Mouse (Mus musculus) stomach, embryonic 16.5 days (tissue): ENCODE measurements around the gene Edn1. TPM values are rescaled to one million over a fixed set of nuclear protein-coding genes. Genes with fewer than 3 reads are reported as not detected.

Source experiments
- ATAC-seq: fragments of 200-750 bp; cut with Nextera tagmentation; 2 replicates; pipeline ENCODE4 v1.8.0; 2017; ENCODE audit warnings: moderate number of reproducible peaks, moderate TSS enrichment; ENCODE audit not compliant: insufficient read depth, low FRiP score
- H3K27ac ChIP-seq: fragments of 300-500 bp; sonication (generic); 2 replicates; pipeline ENCODE4 v1.5.1; 2014; ENCODE audit warnings: low read length
- H3K27me3 ChIP-seq: fragments of 300-500 bp; sonication (generic); 2 replicates; pipeline ENCODE4 v1.6.1; 2014; ENCODE audit warnings: low read length, control low read depth, mixed read lengths; ENCODE audit not compliant: control insufficient read depth, insufficient read depth
- H3K36me3 ChIP-seq: fragments of 300-500 bp; sonication (generic); 2 replicates; pipeline ENCODE4 v1.6.1; 2014; ENCODE audit warnings: low read length; ENCODE audit not compliant: control insufficient read depth, insufficient read depth
- H3K4me1 ChIP-seq: fragments of 300-500 bp; sonication (generic); 2 replicates; pipeline ENCODE4 v1.6.1; 2014; ENCODE audit warnings: low read length, control low read depth, mixed read lengths; ENCODE audit not compliant: control insufficient read depth, insufficient read depth
- H3K4me2 ChIP-seq: fragments of 300-500 bp; sonication (generic); 2 replicates; pipeline ENCODE4 v1.6.1; 2014; ENCODE audit warnings: low read depth, low read length, mixed read lengths
- H3K4me3 ChIP-seq: fragments of 300-500 bp; sonication (generic); replicated peaks from 2 replicates; pipeline ENCODE4 v1.5.1; 2014; ENCODE audit warnings: mild to moderate bottlenecking, low read length
- H3K9ac ChIP-seq: fragments of 300-500 bp; sonication (generic); 2 replicates; pipeline ENCODE4 v1.6.1; 2014; ENCODE audit warnings: low read length
- H3K9me3 ChIP-seq: fragments of 300-500 bp; sonication (generic); replicated peaks from 2 replicates; pipeline ENCODE4 v1.6.1; 2016; ENCODE audit warnings: low read length, control low read depth; ENCODE audit not compliant: control insufficient read depth
- WGBS: fragments of 180-500 bp; shearing (Covaris S2); extraction: QIAGEN DNeasy Blood & Tissue Kit; methylation state at CpG from one replicate; pipeline ENCODE4 v1.1.7; 2014; 5-methylcytosine and 5-hydroxymethylcytosine counted together
- polyA plus RNA-seq: library from polyadenylated mRNA; unstranded; fragments of >200 nt; fragmentation: Nextera tagmentation; extraction: Ambion mirVana; gene quantifications from 2 replicates; pipeline ENCODE4 v1.2.1, GENCODE M21; 2015

The Edn1 gene
- polyA plus RNA-seq = 4.6 and 6.6 TPM in 2 replicates

DNA sequence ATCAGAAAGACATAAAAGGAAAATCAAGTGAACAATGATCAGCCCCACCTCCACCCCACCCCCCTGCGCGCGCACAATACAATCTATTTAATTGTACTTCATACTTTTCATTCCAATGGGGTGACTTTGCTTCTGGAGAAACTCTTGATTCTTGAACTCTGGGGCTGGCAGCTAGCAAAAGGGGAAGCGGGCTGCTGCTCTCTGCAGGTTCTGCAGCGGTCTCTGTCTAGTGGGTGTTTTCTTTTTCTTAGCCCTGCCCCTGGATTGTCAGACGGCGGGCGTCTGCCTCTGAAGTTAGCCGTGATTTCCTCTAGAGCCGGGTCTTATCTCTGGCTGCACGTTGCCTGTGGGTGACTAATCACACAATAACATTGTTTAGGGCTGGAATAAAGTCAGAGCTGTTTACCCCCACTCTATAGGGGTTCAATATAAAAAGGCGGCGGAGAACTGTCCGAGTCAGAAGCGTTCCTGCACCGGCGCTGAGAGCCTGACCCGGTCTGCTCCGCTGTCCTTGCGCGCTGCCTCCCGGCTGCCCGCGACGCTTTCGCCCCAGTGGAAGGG, at the start of gene Edn1:
Edn1 (plus strand) TSS at position 316 of the 561 bp plus-strand sequence.
- peak within 1 kb of the TSS; percentile 62 for H3K9ac ChIP-seq
- peak within 1 kb of the TSS; percentile 82 for H3K4me2 ChIP-seq
- WGBS = under 1% methylated on average over 26 of the region's 26 CpGs
- H3K4me3 ChIP-seq = peak within 1 kb of the TSS; percentile 53
- H3K9me3 ChIP-seq = no peaks in the 10 kb centered on the region
- H3K27me3 ChIP-seq = no peaks in the 10 kb centered on the region
- peaks cover 6% of the 10 kb centered on the region for H3K4me1 ChIP-seq
- H3K27ac ChIP-seq = peak within 1 kb of the TSS; percentile 56
- no peaks in the 10 kb centered on the region for H3K36me3 ChIP-seq
- ATAC-seq = peak; percentile 45; the same call in 1 of the 2 replicates

DNA sequence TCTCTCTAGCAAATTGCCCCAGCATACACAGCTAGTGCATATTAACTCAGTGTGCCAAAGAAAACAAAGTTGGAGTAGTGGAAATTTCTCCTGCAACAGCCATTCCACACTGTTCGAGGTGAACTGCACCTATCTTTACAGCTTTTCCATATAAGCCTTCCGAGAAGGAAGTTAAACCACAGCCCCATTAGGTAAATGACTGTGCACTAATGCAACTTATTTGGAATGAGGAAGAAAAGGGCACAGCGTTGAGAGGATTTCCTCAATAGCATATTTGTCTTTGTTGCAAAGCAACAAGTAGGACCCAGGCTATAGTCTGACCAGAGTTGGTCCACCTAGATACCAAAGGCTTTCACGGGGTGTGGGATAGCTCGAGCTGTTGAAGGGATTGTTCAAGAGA, 47.5 kb upstream of the Edn1 start:
- WGBS = 71% methylated on average over 5 of the region's 5 CpGs
- no peaks in the 10 kb centered on the region for H3K4me1 ChIP-seq
- no peaks in the 10 kb centered on the region for H3K9me3 ChIP-seq
- H3K4me3 ChIP-seq = no peak overlapping the region
- H3K36me3 ChIP-seq = no peaks in the 10 kb centered on the region
- no peak overlapping the region for H3K27ac ChIP-seq
- H3K9ac ChIP-seq = no peak overlapping the region
- no peak overlapping the region for H3K4me2 ChIP-seq
- ATAC-seq = no peak
- H3K27me3 ChIP-seq = no peaks in the 10 kb centered on the region

GRCm38 (mm10) chr13:42255105-42255504, 46.2 kb upstream of the Edn1 start:
- Histone ChIP-seq H3K9me3 (no peaks in the 10 kb centered on the region), H3K4me2 (no peak overlapping the region), H3K27ac (no peak overlapping the region), H3K27me3 (no peaks in the 10 kb centered on the region), H3K9ac (no peak overlapping the region), H3K4me1 (no peaks in the 10 kb centered on the region), H3K36me3 (no peaks in the 10 kb centered on the region), H3K4me3 (no peak overlapping the region)
- ATAC-seq = no peak
- 62% methylated on average over 1 of the region's 1 CpGs for WGBS

GRCm38 (mm10) chr13:42258422-42258821, 42.9 kb upstream of the Edn1 start:
- Histone ChIP-seq H3K9me3 (no peaks in the 10 kb centered on the region), H3K36me3 (no peaks in the 10 kb centered on the region), H3K27ac (no peak overlapping the region)

DNA sequence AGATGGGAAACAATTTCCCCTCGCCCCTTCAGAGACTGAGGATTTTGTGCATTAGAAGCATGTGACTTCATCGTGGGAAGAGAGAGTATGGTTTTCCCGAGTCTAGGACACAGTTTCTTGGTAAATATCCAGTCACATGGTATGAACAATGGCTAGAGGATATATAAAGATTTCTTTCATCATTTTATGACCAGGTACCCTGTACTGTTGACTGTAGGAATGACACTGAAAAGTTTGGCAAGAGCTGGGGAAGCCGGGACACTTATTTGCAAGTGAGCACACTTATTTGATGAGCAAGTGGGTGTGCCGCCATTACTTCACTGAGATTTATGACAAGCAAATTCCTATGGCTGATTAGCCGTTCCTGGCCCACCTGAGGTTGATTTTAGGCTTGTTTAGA, 40.6 kb upstream of the Edn1 start:
- no peaks in the 10 kb centered on the region for H3K36me3 ChIP-seq
- WGBS = 73% methylated on average over 6 of the region's 6 CpGs
- no peaks in the 10 kb centered on the region for H3K9me3 ChIP-seq
- ATAC-seq = no peak
- no peak overlapping the region for H3K4me2 ChIP-seq
- H3K27ac ChIP-seq = no peak overlapping the region
- no peak overlapping the region for H3K9ac ChIP-seq
- no peaks in the 10 kb centered on the region for H3K4me1 ChIP-seq
- no peaks in the 10 kb centered on the region for H3K27me3 ChIP-seq
- no peak overlapping the region for H3K4me3 ChIP-seq

More at GRCm38 (mm10) chr13:42258422-42258821, 42.9 kb upstream of the Edn1 start:
- 85% methylated on average over 5 of the region's 5 CpGs for WGBS
- no peak overlapping the region for H3K4me2 ChIP-seq
- no peaks in the 10 kb centered on the region for H3K4me1 ChIP-seq
- no peak overlapping the region for H3K9ac ChIP-seq
- ATAC-seq = no peak
- no peaks in the 10 kb centered on the region for H3K27me3 ChIP-seq
- H3K4me3 ChIP-seq = no peak overlapping the region

DNA sequence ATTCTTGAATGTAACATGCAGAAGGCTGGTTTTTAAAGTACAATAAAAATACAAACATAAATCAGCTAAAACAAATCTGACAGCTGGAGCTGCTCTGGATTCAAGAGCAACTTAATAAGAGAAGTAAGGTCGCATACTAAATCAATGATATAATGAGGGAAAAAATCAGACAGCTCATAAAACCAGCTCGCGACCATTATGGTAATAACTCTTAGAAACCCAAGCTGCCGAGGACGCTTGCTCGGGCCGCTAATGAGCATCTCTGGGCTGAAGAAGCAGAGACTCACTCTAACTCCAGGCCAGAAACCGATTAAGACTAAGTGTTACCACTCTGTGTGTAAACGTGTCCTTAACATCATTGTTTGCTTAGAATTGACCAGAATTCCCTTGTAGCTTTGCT, 31.2 kb upstream of the Edn1 start:
- ATAC-seq = no peak
- Histone ChIP-seq H3K27me3 (no peaks in the 10 kb centered on the region), H3K4me3 (no peak overlapping the region), H3K9ac (no peak overlapping the region), H3K4me2 (no peak overlapping the region), H3K4me1 (no peaks in the 10 kb centered on the region), H3K27ac (no peak overlapping the region), H3K9me3 (no peaks in the 10 kb centered on the region), H3K36me3 (no peaks in the 10 kb centered on the region)
- 68% methylated on average over 9 of the region's 9 CpGs for WGBS

- Histone ChIP-seq H3K4me2 (no peak overlapping the region), H3K36me3 (no peaks in the 10 kb centered on the region), H3K27ac (no peak overlapping the region), H3K9me3 (no peaks in the 10 kb centered on the region), H3K4me1 (no peaks in the 10 kb centered on the region), H3K9ac (no peak overlapping the region), H3K27me3 (no peaks in the 10 kb centered on the region), H3K4me3 (no peak overlapping the region)
- WGBS = 66% methylated on average over 9 of the region's 9 CpGs
- ATAC-seq = no peak
Measured at GRCm38 (mm10) chr13:42276774-42277454, 24.4 kb upstream of the Edn1 start.

DNA sequence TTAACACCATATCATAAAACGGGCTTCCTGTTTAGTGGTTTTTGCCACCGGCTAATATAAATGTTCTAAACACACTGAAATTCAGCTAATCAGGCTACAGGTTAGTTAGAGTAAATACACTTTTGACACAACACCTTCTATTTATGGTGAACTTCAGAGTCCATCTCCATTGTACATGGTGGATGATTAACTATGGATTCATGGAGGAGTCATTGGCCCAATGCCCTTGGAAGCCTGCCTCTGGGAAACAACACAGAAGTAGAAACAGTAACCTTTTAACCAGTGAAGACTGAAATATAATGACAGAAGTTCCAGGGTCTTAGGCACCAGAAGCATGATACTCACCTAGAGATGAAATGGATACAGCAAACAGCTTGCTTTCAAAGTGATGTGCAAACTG, 23.5 kb upstream of the Edn1 start:
- Histone ChIP-seq H3K36me3 (no peaks in the 10 kb centered on the region), H3K27me3 (no peaks in the 10 kb centered on the region), H3K4me2 (no peak overlapping the region), H3K9ac (no peak overlapping the region), H3K9me3 (no peaks in the 10 kb centered on the region), H3K4me1 (no peaks in the 10 kb centered on the region), H3K27ac (no peak overlapping the region), H3K4me3 (no peak overlapping the region)
- no peak for ATAC-seq
- WGBS = 76% methylated on average over 2 of the region's 2 CpGs

DNA sequence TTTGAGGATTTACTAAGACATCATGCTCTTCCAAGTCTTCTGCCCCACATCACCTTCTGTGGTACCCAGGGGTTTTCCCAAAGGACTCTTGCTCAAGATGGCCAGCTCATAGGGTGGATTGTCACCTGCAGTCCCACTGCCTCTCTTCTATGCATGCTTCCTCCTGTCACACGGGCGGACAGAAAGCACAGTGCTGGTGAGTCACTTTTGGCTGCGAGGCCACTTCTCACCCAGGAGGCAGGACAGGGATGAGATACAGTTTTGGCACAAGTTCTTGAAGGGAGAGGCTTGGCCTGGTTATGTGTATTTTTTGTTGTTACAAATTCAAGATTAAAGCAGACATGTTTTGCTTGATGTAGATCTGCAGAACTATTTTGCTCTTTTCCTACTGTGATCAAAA, 15.4 kb upstream of the Edn1 start:
- Histone ChIP-seq H3K4me3 (no peak overlapping the region), H3K27ac (no peak overlapping the region), H3K4me2 (no peak overlapping the region), H3K36me3 (no peaks in the 10 kb centered on the region), H3K9ac (no peak overlapping the region), H3K9me3 (no peaks in the 10 kb centered on the region), H3K27me3 (no peaks in the 10 kb centered on the region; the same call in 1 of the 2 replicates), H3K4me1 (no peaks in the 10 kb centered on the region)
- 78% methylated on average over 3 of the region's 3 CpGs for WGBS
- ATAC-seq = no peak
